Mouse (Mus musculus) megakaryocyte, embryonic 14.5 days (primary cell): Measurements from ENCODE around the gene Fpr-rs6. TPM values are rescaled to one million over a fixed set of nuclear protein-coding genes. Genes with fewer than 3 reads are reported as not detected.

ENCODE experiments used
- H3K27me3 ChIP-seq: replicated peaks from 2 replicates; pipeline ENCODE3; 2012; ENCODE audit warnings: inconsistent platforms
- H3K36me3 ChIP-seq: replicated peaks from 2 replicates; pipeline ENCODE3; 2012; ENCODE audit warnings: low read length, inconsistent platforms, mixed read lengths
- H3K4me1 ChIP-seq: 2 replicates; pipeline ENCODE4 v1.6.1; 2012; ENCODE audit warnings: inconsistent platforms
- H3K4me3 ChIP-seq: replicated peaks from 2 replicates; pipeline ENCODE3; 2012; ENCODE audit warnings: moderate library complexity, mild to moderate bottlenecking, inconsistent platforms
- H3K9me3 ChIP-seq: 2 replicates; pipeline ENCODE4 v1.6.1; 2012; ENCODE audit warnings: inconsistent platforms
- FLI1 ChIP-seq: IDR thresholded peaks from 2 replicates; pipeline ENCODE4 v1.6.1; 2012; ENCODE audit warnings: low read length, inconsistent platforms, mixed read lengths
- GATA1 ChIP-seq: IDR thresholded peaks from 3 replicates; pipeline ENCODE4 v1.6.1; 2012; ENCODE audit warnings: mixed read lengths, low read length, inconsistent platforms, borderline replicate concordance
- polyA plus RNA-seq: library from polyadenylated mRNA; stranded (reverse); fragments of >175 nt; gene quantifications from 2 replicates; pipeline ENCODE4 v1.2.3, GENCODE M21; 2012; ENCODE audit warnings: low replicate concordance; ENCODE audit not compliant: insufficient read depth

The Fpr-rs6 gene
- not detected in 2 replicates for polyA plus RNA-seq

- no peak for TF ChIP-seq GATA1
- TF ChIP-seq FLI1 = no peak
Measured at GRCm38 (mm10) chr17:20182997-20183396, at the start of gene Fpr-rs6. Fpr-rs6 (minus strand) TSS chr17:20183097.

More at GRCm38 (mm10) chr17:20182997-20183396, at the start of gene Fpr-rs6:
- no peaks in the 10 kb centered on the region for H3K36me3 ChIP-seq
- H3K9me3 ChIP-seq = no peaks in the 10 kb centered on the region
- no peak within 1 kb of the TSS for H3K4me3 ChIP-seq
- no peaks in the 10 kb centered on the region for H3K4me1 ChIP-seq
- no peaks in the 10 kb centered on the region for H3K27me3 ChIP-seq

Other genes with a start within 250 kb of the Fpr-rs6 start
- gene Vmn2r104, start 134.8 kb downstream of the Fpr-rs6 start, polyA plus RNA-seq = 0.32 TPM in 1 of 2 replicates, not detected in the other
- not detected in 2 replicates for gene Fpr-rs7, start 68.9 kb downstream of the Fpr-rs6 start, polyA plus RNA-seq
- gene Vmn2r105, start 52.0 kb upstream of the Fpr-rs6 start, polyA plus RNA-seq = not detected in 2 replicates
- gene Vmn2r106, start 102.5 kb upstream of the Fpr-rs6 start, polyA plus RNA-seq = not detected in 2 replicates
- 0.16 TPM in 1 of 2 replicates, not detected in the other for gene Vmn2r107, start 162.1 kb upstream of the Fpr-rs6 start, polyA plus RNA-seq
- not detected in 2 replicates for gene Vmn1r224, start 231.0 kb upstream of the Fpr-rs6 start, polyA plus RNA-seq